Mouse (Mus musculus) limb, embryonic 14.5 days (tissue): Measurements from ENCODE around the gene Tiam1. TPM values are rescaled to one million over a fixed set of nuclear protein-coding genes. Genes with fewer than 3 reads are reported as not detected.

Experiments
- ATAC-seq: fragments of 200-750 bp; cut with Nextera tagmentation; 2 replicates; pipeline ENCODE4 v1.8.0; 2017; ENCODE audit warnings: low read depth, moderate number of reproducible peaks, moderate TSS enrichment; ENCODE audit not compliant: low FRiP score
- DNase-seq: peaks from one replicate; pipeline ENCODE4 v3.0.0-alpha.2; 2015; ENCODE audit warnings: low spot score
- H3K27ac ChIP-seq: fragments of 300-500 bp; sonication (generic); replicated peaks from 2 replicates; pipeline ENCODE4 v1.5.1; 2014; ENCODE audit warnings: low read depth, mild to moderate bottlenecking, low read length, moderate library complexity, mixed read lengths
- H3K27me3 ChIP-seq: fragments of 300-500 bp; sonication (generic); 2 replicates; pipeline ENCODE4 v1.6.1; 2014; ENCODE audit warnings: low read length, mixed read lengths; ENCODE audit not compliant: control insufficient read depth, insufficient read depth
- H3K36me3 ChIP-seq: fragments of 300-500 bp; sonication (generic); 2 replicates; pipeline ENCODE4 v1.6.1; 2014; ENCODE audit warnings: mild to moderate bottlenecking, low read length, moderate library complexity, mixed read lengths; ENCODE audit not compliant: control insufficient read depth, insufficient read depth
- H3K4me1 ChIP-seq: fragments of 300-500 bp; sonication (generic); 2 replicates; pipeline ENCODE4 v1.6.1; 2014; ENCODE audit warnings: antibody characterized with exemption, low read length, mixed read lengths; ENCODE audit not compliant: control insufficient read depth, insufficient read depth
- H3K4me2 ChIP-seq: fragments of 300-500 bp; sonication (generic); replicated peaks from 2 replicates; pipeline ENCODE4 v1.6.1; 2014; ENCODE audit warnings: low read depth, mild to moderate bottlenecking, low read length, moderate library complexity; ENCODE audit not compliant: severe bottlenecking
- H3K4me3 ChIP-seq: fragments of 300-500 bp; sonication (generic); replicated peaks from 2 replicates; pipeline ENCODE4 v1.5.1; 2014; ENCODE audit warnings: low read length
- H3K9ac ChIP-seq: fragments of 300-500 bp; sonication (generic); 2 replicates; pipeline ENCODE4 v1.6.1; 2014; ENCODE audit warnings: mild to moderate bottlenecking, low read depth, low read length, moderate library complexity; ENCODE audit not compliant: severe bottlenecking
- H3K9me3 ChIP-seq: fragments of 300-500 bp; sonication (generic); 2 replicates; pipeline ENCODE4 v1.6.1; 2016; ENCODE audit warnings: low read length; ENCODE audit not compliant: control insufficient read depth
- POLR2A ChIP-seq: fragments of 200-500 bp; IDR thresholded peaks from 2 replicates; pipeline ENCODE4 v1.8.0; 2012; ENCODE audit warnings: inconsistent platforms, mild to moderate bottlenecking, moderate library complexity, borderline replicate concordance; ENCODE audit not compliant: insufficient read depth, insufficient read length; ENCODE audit errors: extremely low read depth
- WGBS: fragments of 180-500 bp; shearing (Covaris S2); extraction: QIAGEN DNeasy Blood & Tissue Kit; methylation state at CpG from one replicate; pipeline ENCODE4 v1.1.7; 2014; 5-methylcytosine and 5-hydroxymethylcytosine counted together
- polyA plus RNA-seq, 2 experiments: library from polyadenylated mRNA; depleted of rRNA in 1 of 2; stranded (reverse) in 1 of 2; unstranded in 1 of 2; fragments of >200 nt; fragmentation: Nextera tagmentation in 1 of 2; extraction: Ambion mirVana in 1 of 2; gene quantifications; 2 replicates each; pipeline versions ENCODE4 v1.2.1 to v1.2.3; 2012 to 2014

Tiam1 gene
- polyA plus RNA-seq, 2 experiments: 22.4 to 54.9 TPM

DNA sequence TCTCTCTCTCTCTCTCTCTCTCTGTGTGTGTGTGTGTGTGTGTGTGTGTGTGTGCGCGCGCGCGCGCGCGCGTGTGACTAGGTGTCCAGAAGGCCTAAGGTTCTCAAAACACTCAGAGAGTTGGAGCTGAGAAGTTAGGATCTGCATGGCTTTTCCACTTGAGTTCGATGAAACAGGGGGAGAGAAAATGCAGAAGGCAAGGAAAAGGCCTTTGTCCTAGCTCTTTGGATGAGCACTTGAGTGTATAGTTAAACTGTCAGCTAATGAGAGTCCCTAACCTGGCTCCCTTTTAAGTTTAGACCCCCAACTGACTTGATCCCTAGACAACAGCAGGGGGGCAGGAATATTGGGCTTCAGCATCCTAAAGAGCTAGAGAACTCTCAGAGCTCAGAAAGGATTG lies 3.0 kb downstream of the Tiam1 start:
- Histone ChIP-seq H3K9ac (no peak overlapping the region), H3K4me2 (no peak overlapping the region), H3K27me3 (no peaks in the 10 kb centered on the region), H3K4me3 (no peak overlapping the region), H3K36me3 (no peaks in the 10 kb centered on the region), H3K9me3 (no peaks in the 10 kb centered on the region), H3K27ac (no peak overlapping the region; the same call in 1 of the 2 replicates), H3K4me1 (peaks cover 20% of the 10 kb centered on the region)
- WGBS: 73% methylated on average over 5 of the region's 10 CpGs
- no peak for DNase-seq
- TF ChIP-seq POLR2A: no peak
- ATAC-seq: no peak

- DNase-seq: no peak
- H3K9ac ChIP-seq: no peak overlapping the region; the same call in 1 of the 2 replicates
- no peak for TF ChIP-seq POLR2A
Measured at GRCm38 (mm10) chr16:90139696-90140095, 3.9 kb downstream of the Tiam1 start.

GRCm38 (mm10) chr16:90138151-90138550 lies 5.4 kb downstream of the Tiam1 start:
- Histone ChIP-seq H3K9me3 (no peaks in the 10 kb centered on the region), H3K4me3 (no peak overlapping the region), H3K9ac (no peak overlapping the region), H3K27ac (no peak overlapping the region), H3K4me2 (no peak overlapping the region), H3K4me1 (peaks cover 13% of the 10 kb centered on the region), H3K27me3 (no peaks in the 10 kb centered on the region), H3K36me3 (no peaks in the 10 kb centered on the region)
- 54% methylated on average over 12 of the region's 12 CpGs for WGBS
- no peak for ATAC-seq
- TF ChIP-seq POLR2A: no peak
- DNase-seq: no peak

More at GRCm38 (mm10) chr16:90139696-90140095, 3.9 kb downstream of the Tiam1 start:
- Histone ChIP-seq H3K36me3 (no peaks in the 10 kb centered on the region), H3K4me2 (no peak overlapping the region), H3K9me3 (no peaks in the 10 kb centered on the region), H3K27ac (no peak overlapping the region; the same call in 1 of the 2 replicates), H3K4me3 (no peak overlapping the region), H3K27me3 (no peaks in the 10 kb centered on the region), H3K4me1 (peaks cover 17% of the 10 kb centered on the region)
- WGBS: 61% methylated on average over 9 of the region's 9 CpGs
- ATAC-seq: no peak

GRCm38 (mm10) chr16:90137175-90137574 lies 6.4 kb downstream of the Tiam1 start:
- Histone ChIP-seq H3K4me2 (no peak overlapping the region), H3K4me1 (peaks cover 13% of the 10 kb centered on the region), H3K27me3 (no peaks in the 10 kb centered on the region), H3K9me3 (no peaks in the 10 kb centered on the region), H3K27ac (no peak overlapping the region), H3K4me3 (no peak overlapping the region), H3K9ac (no peak overlapping the region), H3K36me3 (no peaks in the 10 kb centered on the region)
- no peak for DNase-seq
- 97% methylated on average over 23 of the region's 23 CpGs for WGBS
- no peak for ATAC-seq
- TF ChIP-seq POLR2A: no peak

DNA sequence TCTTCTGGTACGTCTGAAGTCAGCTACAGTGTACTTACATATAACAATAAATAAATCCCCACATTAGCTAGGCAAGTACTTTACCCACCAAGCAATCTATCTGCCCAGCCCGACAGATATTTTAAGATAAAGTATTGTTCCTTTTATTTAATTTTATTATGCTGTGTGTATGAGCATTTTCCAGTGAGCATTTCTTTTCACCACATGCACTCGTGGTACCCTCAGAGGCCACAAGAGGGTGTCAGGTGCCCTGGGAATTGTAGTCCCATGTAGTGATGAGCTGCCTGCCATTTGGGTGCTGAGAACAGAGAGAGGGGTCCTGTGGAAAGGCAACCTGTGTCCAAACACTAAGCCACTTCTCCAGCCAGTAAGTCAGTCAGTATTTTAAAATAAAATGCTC lies 8.0 kb downstream of the Tiam1 start:
- H3K9ac ChIP-seq: no peak overlapping the region
- H3K4me3 ChIP-seq: no peak overlapping the region
- DNase-seq: no peak
- peaks cover 5% of the 10 kb centered on the region for H3K4me1 ChIP-seq
- H3K4me2 ChIP-seq: no peak overlapping the region
- H3K27ac ChIP-seq: no peak overlapping the region
- H3K9me3 ChIP-seq: no peaks in the 10 kb centered on the region
- no peaks in the 10 kb centered on the region for H3K36me3 ChIP-seq
- WGBS: 88% methylated on average over 3 of the region's 3 CpGs
- TF ChIP-seq POLR2A: no peak
- no peak for ATAC-seq
- no peaks in the 10 kb centered on the region for H3K27me3 ChIP-seq

GRCm38 (mm10) chr16:90134351-90134750 lies 9.2 kb downstream of the Tiam1 start:
- Histone ChIP-seq H3K4me3 (no peak overlapping the region), H3K27ac (no peak overlapping the region), H3K4me1 (peaks cover 9% of the 10 kb centered on the region), H3K36me3 (no peaks in the 10 kb centered on the region), H3K9me3 (no peaks in the 10 kb centered on the region), H3K27me3 (no peaks in the 10 kb centered on the region), H3K9ac (no peak overlapping the region), H3K4me2 (no peak overlapping the region)
- ATAC-seq (no peak), DNase-seq (no peak)
- no peak for TF ChIP-seq POLR2A
- WGBS: 87% methylated on average over 6 of the region's 7 CpGs
